Mouse (Mus musculus): ENCODE data around the gene Olig2. TPM values are rescaled to one million over a fixed set of nuclear protein-coding genes. Genes with fewer than 3 reads are reported as not detected.

The Olig2 gene
- polyA plus RNA-seq, 1 experiment from 2014 or later, result not detected

Other genes starting within 250 kb of the Olig2 start
- 13.0 and 17.5 TPM in 2 replicates for gene Synj1, start 214.1 kb upstream of the Olig2 start, polyA plus RNA-seq (2015; fragmentation: Nextera tagmentation; extraction: Ambion mirVana)
- 15.8 and 19.0 TPM in 2 replicates for gene Paxbp1, start 180.9 kb upstream of the Olig2 start, polyA plus RNA-seq (2015; fragmentation: Nextera tagmentation; extraction: Ambion mirVana)
- gene 4932438H23Rik, start 130.3 kb upstream of the Olig2 start, polyA plus RNA-seq (2015; fragmentation: Nextera tagmentation; extraction: Ambion mirVana), result not detected in 2 replicates
- 0.13 TPM in 1 of 2 replicates, not detected in the other for gene Olig1, start 44.3 kb downstream of the Olig2 start, polyA plus RNA-seq (2015; fragmentation: Nextera tagmentation; extraction: Ambion mirVana)
- 67.4 and 74.0 TPM in 2 replicates for gene Ifnar2, start 147.3 kb downstream of the Olig2 start, polyA plus RNA-seq (2015; fragmentation: Nextera tagmentation; extraction: Ambion mirVana)
- not detected in 2 replicates for gene Gm21970, start 166.3 kb downstream of the Olig2 start, polyA plus RNA-seq (2015; fragmentation: Nextera tagmentation; extraction: Ambion mirVana)
- gene Il10rb, start 180.7 kb downstream of the Olig2 start, polyA plus RNA-seq (2015; fragmentation: Nextera tagmentation; extraction: Ambion mirVana), result 25.0 and 28.1 TPM in 2 replicates